Mouse (Mus musculus): ENCODE measurements around the gene Ostc. TPM values are rescaled to one million over a fixed set of nuclear protein-coding genes. Genes with fewer than 3 reads are reported as not detected.

Gene Ostc
- polyA plus RNA-seq, 1 experiment from 2014 or later: 253 TPM

- no peak for ATAC-seq (ENCODE audit: low FRiP score, low read depth)
- Histone ChIP-seq H3K4me2 (replicated peaks) (no peak overlapping the region), H3K4me3 (no peak overlapping the region), H3K27me3 (replicated peaks) (no peaks in the 10 kb centered on the region), H3K27ac (no peak overlapping the region), H3K36me3 (peaks cover 36% of the 10 kb centered on the region), H3K4me1 (peaks cover 11% of the 10 kb centered on the region), H3K9ac (no peak overlapping the region), H3K9me3 (no peaks in the 10 kb centered on the region)
- WGBS: 95% methylated on average over 1 of the region's 1 CpGs
Observed at GRCm38 (mm10) chr3:130727036-130727435, 17.8 kb upstream of the Ostc start.

DNA sequence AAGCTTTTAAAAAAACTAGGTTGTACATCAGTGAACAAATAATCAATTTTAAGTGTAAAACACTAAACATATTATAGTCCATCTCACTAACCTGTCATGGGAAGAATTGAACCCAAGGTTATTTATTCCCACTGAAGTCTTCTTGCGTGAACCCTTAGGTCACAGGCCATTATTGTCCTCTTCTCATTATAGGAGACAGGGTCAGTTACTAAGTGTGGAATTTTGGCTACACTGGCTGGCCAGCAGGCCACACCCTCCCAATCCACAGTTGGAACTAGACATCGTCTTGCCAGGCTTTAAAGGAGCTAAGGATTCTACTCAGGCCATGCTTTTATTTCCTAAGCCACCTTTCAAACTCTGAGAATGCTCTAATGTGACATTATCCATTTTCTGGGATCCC lies 16.5 kb upstream of the Ostc start:
- H3K4me2 ChIP-seq (replicated peaks): no peak overlapping the region
- 59% methylated on average over 2 of the region's 2 CpGs for WGBS

GRCm38 (mm10) chr3:130722733-130723478 lies 13.7 kb upstream of the Ostc start:
- WGBS: 79% methylated on average over 11 of the region's 11 CpGs
- Histone ChIP-seq H3K4me3 (no peak overlapping the region), H3K4me1 (no peaks in the 10 kb centered on the region), H3K9ac (no peak overlapping the region), H3K27ac (no peak overlapping the region), H3K27me3 (replicated peaks) (no peaks in the 10 kb centered on the region), H3K36me3 (peaks cover 24% of the 10 kb centered on the region), H3K9me3 (no peaks in the 10 kb centered on the region), H3K4me2 (replicated peaks) (no peak overlapping the region)
- ATAC-seq (ENCODE audit: low FRiP score, low read depth): no peak

More for the DNA sequence above, 16.5 kb upstream of the Ostc start:
- H3K4me3 ChIP-seq: no peak overlapping the region
- H3K36me3 ChIP-seq: peaks cover 36% of the 10 kb centered on the region
- H3K27ac ChIP-seq: no peak overlapping the region
- no peaks in the 10 kb centered on the region for H3K9me3 ChIP-seq
- peaks cover 11% of the 10 kb centered on the region for H3K4me1 ChIP-seq
- H3K27me3 ChIP-seq (replicated peaks): no peaks in the 10 kb centered on the region
- H3K9ac ChIP-seq: no peak overlapping the region
- no peak for ATAC-seq (ENCODE audit: low FRiP score, low read depth)

GRCm38 (mm10) chr3:130720225-130720624 lies 11.0 kb upstream of the Ostc start:
- Histone ChIP-seq H3K27ac (no peak overlapping the region), H3K9ac (no peak overlapping the region), H3K9me3 (no peaks in the 10 kb centered on the region), H3K4me3 (no peak overlapping the region), H3K27me3 (replicated peaks) (no peaks in the 10 kb centered on the region), H3K36me3 (no peaks in the 10 kb centered on the region; the same call in 1 of the 2 replicates), H3K4me1 (no peaks in the 10 kb centered on the region), H3K4me2 (replicated peaks) (no peak overlapping the region)
- 88% methylated on average over 4 of the region's 4 CpGs for WGBS
- ATAC-seq (ENCODE audit: low FRiP score, low read depth): no peak

GRCm38 (mm10) chr3:130718871-130719270 lies 9.6 kb upstream of the Ostc start:
- WGBS: 93% methylated on average over 4 of the region's 4 CpGs
- H3K4me3 ChIP-seq: no peak overlapping the region
- no peaks in the 10 kb centered on the region for H3K36me3 ChIP-seq
- no peaks in the 10 kb centered on the region for H3K9me3 ChIP-seq
- H3K9ac ChIP-seq: no peak overlapping the region
- ATAC-seq (ENCODE audit: low FRiP score, low read depth): no peak
- H3K27ac ChIP-seq: no peak overlapping the region
- no peaks in the 10 kb centered on the region for H3K27me3 ChIP-seq (replicated peaks)
- no peak overlapping the region for H3K4me2 ChIP-seq (replicated peaks)
- no peaks in the 10 kb centered on the region; the same call in 1 of the 2 replicates for H3K4me1 ChIP-seq

DNA sequence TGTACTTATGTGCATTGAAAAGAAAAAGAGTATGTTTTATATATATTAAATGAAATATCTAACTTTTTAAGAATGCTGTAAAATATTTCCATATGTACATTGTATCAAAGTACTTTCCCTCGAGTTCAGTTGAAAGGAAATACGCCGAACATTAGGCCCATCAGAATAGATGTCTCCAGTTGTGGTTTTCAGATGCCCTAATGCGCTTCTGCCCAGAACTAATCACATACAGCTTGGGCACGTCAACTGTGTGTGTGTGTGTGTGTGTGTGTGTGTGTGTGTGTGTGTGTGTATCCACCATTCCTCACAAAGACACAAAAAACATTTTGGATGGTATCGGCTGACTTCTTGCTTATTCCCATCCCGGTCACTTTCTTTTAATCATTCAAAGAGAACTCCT lies 7.3 kb upstream of the Ostc start:
- Histone ChIP-seq H3K4me2 (replicated peaks) (no peak overlapping the region), H3K9ac (no peak overlapping the region), H3K27ac (no peak overlapping the region), H3K4me1 (no peaks in the 10 kb centered on the region; the same call in 1 of the 2 replicates), H3K4me3 (no peak overlapping the region), H3K9me3 (no peaks in the 10 kb centered on the region), H3K27me3 (replicated peaks) (no peaks in the 10 kb centered on the region), H3K36me3 (no peaks in the 10 kb centered on the region)
- 94% methylated on average over 7 of the region's 7 CpGs for WGBS
- ATAC-seq (ENCODE audit: low FRiP score, low read depth): no peak

DNA sequence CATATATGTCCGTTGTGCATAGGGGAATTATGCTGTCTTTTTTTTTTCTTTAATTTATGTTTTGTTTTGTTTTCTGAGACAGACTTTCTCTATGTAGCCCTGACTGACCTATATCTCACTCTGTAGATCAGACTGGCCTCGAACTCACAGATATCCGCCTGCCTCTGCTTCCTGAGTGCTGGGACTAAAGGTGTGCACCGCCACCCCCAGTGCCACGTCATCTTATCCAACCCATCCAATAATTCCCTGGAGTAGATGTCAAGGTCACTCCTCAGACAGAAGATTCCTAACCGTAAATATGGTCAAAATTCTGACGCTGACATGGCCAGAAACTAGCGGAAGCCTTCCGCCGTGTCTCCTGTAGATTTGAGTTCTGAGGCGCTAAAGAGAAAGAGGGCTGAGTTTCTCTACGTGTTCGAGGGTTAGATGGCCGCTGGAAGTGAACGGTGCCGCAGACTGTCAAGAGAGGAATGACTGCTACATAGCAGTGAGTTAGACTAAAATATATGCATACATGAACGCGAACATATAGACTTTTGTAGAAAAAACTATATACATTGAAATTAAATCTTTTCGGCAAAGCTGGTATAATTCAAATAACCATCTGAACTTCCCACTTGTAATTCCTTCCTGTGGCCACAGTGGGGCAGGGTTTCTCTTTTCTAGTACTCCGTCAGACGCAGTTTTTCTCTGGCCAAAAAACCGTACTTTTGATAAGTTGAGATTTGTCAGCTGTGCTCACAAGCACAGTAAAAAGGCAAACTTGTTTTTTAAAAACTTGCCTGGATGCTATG lies 5.7 kb upstream of the Ostc start:
- peak overlapping the region; percentile 21; the same call in 1 of the 2 replicates for H3K4me3 ChIP-seq
- H3K27me3 ChIP-seq (replicated peaks): no peaks in the 10 kb centered on the region
- no peak for ATAC-seq (ENCODE audit: low FRiP score, low read depth)
- no peaks in the 10 kb centered on the region for H3K36me3 ChIP-seq
- H3K4me1 ChIP-seq: peaks cover under 1% of the 10 kb centered on the region; the same call in 1 of the 2 replicates
- no peaks in the 10 kb centered on the region for H3K9me3 ChIP-seq
- WGBS: 25% methylated on average over 22 of the region's 22 CpGs
- H3K9ac ChIP-seq: no peak overlapping the region
- no peak overlapping the region for H3K27ac ChIP-seq
- H3K4me2 ChIP-seq (replicated peaks): peak overlapping the region; percentile 58

- Histone ChIP-seq H3K9me3 (no peaks in the 10 kb centered on the region), H3K27me3 (replicated peaks) (no peaks in the 10 kb centered on the region), H3K36me3 (no peaks in the 10 kb centered on the region), H3K9ac (no peak overlapping the region), H3K4me1 (peaks cover 10% of the 10 kb centered on the region), H3K4me2 (replicated peaks) (no peak overlapping the region), H3K4me3 (no peak overlapping the region), H3K27ac (no peak overlapping the region)
- 63% methylated on average over 6 of the region's 6 CpGs for WGBS
- ATAC-seq (ENCODE audit: low FRiP score, low read depth): no peak
Observed at GRCm38 (mm10) chr3:130712891-130713290, 3.6 kb upstream of the Ostc start.

DNA sequence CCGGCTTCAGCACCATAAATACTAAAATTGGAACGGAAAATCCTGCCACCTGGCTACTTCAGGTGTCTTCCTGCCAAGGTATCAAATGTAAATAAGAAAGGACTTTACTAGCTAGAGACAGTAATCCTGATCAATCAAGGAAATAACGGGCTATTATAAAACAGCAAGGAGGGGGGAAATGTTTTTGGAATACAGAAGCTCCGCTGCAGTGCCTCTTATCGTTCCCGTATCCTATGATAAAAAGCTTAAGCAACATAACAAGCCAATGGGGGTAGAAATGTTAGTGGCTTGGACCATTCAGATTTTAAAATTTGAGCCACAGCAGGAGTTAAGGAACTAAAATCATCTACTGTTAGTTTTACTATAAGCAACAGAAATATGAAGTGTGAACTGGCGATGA lies 859 bp upstream of the Ostc start:
- Histone ChIP-seq H3K9me3 (no peaks in the 10 kb centered on the region), H3K9ac (no peak overlapping the region), H3K4me3 (peak overlapping the region; percentile 7; the same call in 1 of the 2 replicates), H3K27me3 (replicated peaks) (no peaks in the 10 kb centered on the region), H3K27ac (no peak overlapping the region), H3K4me1 (peaks cover 13% of the 10 kb centered on the region), H3K4me2 (replicated peaks) (peak overlapping the region; percentile 78), H3K36me3 (no peaks in the 10 kb centered on the region)
- WGBS: 62% methylated on average over 7 of the region's 7 CpGs
- no peak for ATAC-seq (ENCODE audit: low FRiP score, low read depth)

DNA sequence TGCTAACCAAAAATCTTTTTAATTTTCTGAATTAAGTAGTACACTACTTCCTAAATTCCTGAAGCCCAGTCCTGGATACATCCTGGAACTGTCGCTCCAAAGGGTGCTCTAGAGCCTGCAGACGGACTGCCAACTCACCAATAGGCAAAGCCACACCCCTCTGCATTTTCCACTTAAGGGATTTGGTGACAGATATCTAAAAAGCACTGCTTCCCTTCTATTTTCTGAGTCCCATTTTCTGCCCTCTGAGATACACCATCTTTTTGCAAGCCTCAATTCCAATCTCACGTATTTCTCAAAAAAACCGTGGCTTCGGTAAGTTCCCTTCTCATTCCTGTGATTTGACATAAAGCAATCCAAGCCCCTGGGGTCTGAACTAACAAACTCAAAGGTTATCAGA lies 715 bp downstream of the Ostc start:
- Histone ChIP-seq H3K4me2 (replicated peaks) (peak overlapping the region; percentile 78), H3K4me3 (peak overlapping the region; percentile 75), H3K4me1 (peaks cover 13% of the 10 kb centered on the region), H3K27me3 (replicated peaks) (no peaks in the 10 kb centered on the region), H3K27ac (no peak overlapping the region), H3K9me3 (no peaks in the 10 kb centered on the region), H3K36me3 (peaks cover 3% of the 10 kb centered on the region; the same call in 1 of the 2 replicates), H3K9ac (peak overlapping the region; percentile 78)
- no peak for ATAC-seq (ENCODE audit: low FRiP score, low read depth)
- 2% methylated on average over 5 of the region's 5 CpGs for WGBS

DNA sequence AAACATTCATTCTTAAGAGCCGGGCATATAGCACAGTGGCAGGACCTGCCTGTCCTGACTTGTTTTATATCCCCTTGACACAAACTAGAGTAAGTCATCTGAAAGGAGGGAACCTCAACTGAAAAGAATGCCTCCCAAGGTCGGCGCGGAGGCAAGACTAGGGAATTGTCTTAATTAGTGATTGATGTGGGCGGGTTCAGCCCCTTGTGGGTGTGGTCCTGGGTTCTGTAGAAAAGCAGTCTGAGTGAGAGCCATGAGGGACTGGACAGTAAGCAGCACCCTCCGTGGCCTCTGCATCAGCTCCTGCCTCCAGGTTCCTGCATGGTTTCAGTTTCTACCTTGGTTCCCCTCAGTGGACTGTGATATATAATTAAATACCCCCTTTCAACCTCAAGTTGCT lies 7.0 kb downstream of the Ostc start:
- no peaks in the 10 kb centered on the region for H3K4me1 ChIP-seq
- H3K27me3 ChIP-seq (replicated peaks): no peaks in the 10 kb centered on the region
- H3K9ac ChIP-seq: no peak overlapping the region
- ATAC-seq (ENCODE audit: low FRiP score, low read depth): no peak
- H3K4me2 ChIP-seq (replicated peaks): no peak overlapping the region
- no peak overlapping the region for H3K4me3 ChIP-seq
- no peaks in the 10 kb centered on the region for H3K9me3 ChIP-seq
- WGBS: 69% methylated on average over 6 of the region's 6 CpGs
- H3K27ac ChIP-seq: no peak overlapping the region
- peaks cover 45% of the 10 kb centered on the region for H3K36me3 ChIP-seq

DNA sequence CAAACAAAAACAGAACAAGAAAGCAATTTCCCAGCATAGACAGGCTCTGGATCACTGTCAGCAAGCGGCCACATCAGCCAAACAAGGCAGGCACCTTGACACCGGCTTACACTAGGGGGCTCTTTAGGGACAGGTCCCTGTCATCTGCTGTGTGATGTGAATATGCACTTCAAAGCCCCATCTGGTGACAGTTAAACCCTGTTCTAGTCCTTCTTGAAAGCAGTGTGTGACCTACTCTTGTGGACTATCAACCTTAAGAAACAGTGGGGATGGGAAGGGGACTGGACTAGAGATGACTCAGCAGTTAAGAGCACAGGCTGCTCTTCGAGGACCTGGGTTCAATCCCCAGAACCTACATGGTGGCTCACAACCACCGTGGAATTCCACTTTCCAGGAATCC lies 11.6 kb downstream of the Ostc start:
- Histone ChIP-seq H3K4me3 (no peak overlapping the region), H3K9me3 (no peaks in the 10 kb centered on the region), H3K27ac (no peak overlapping the region), H3K27me3 (replicated peaks) (no peaks in the 10 kb centered on the region), H3K9ac (no peak overlapping the region), H3K36me3 (peaks cover 59% of the 10 kb centered on the region), H3K4me1 (no peaks in the 10 kb centered on the region), H3K4me2 (replicated peaks) (no peak overlapping the region)
- ATAC-seq (ENCODE audit: low FRiP score, low read depth): no peak
- 90% methylated on average over 4 of the region's 4 CpGs for WGBS
